Mouse (Mus musculus): Measurements from ENCODE around the gene Olfr126. TPM values are rescaled to one million over a fixed set of nuclear protein-coding genes. Genes with fewer than 3 reads are reported as not detected.

Olfr126 gene
- total RNA-seq (2021), result not detected

- DNase-seq (ENCODE audit: extremely low spot score in 1 of 2, low spot score in 1 of 2), result no peak
Observed at GRCm38 (mm10) chr17:37847183-37847582, at the start of gene Olfr126. TSS of gene Olfr126 (plus strand) at chr17:37847483.

DNA sequence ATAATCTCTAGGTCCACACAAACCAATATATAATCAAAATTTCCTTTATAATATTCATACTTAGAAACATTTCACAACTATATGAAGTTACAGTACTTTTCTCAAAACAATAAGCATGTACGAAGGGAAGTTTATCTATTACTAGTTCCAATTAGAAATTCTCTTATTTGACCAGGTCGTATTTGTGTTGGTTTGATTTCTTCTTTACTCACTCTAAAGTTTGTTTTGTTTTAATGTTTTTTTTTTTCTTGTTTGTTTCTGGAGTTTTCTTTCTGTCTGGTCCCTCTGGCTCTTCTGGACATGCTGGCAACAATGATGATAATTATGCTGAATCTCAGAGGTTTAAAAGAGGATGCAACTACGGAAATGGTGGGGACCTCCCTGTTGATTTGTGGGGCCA, 47.7 kb upstream of the Olfr126 start, which contains the start of gene Olfr124:
Gene Olfr124 (plus strand): TSS at position 301 of the 400 bp plus-strand sequence.
- DNase-seq (ENCODE audit: extremely low spot score in 1 of 2, low spot score in 1 of 2), result no peak

GRCm38 (mm10) chr17:37832649-37833048, 14.6 kb upstream of the Olfr126 start, which contains the start of gene Olfr125:
TSS of gene Olfr125 (plus strand) at chr17:37832949.
- DNase-seq (ENCODE audit: extremely low spot score in 1 of 2, low spot score in 1 of 2), result no peak

- DNase-seq (ENCODE audit: extremely low spot score in 1 of 2, low spot score in 1 of 2), result no peak
Observed at GRCm38 (mm10) chr17:37863901-37864300, 16.6 kb downstream of the Olfr126 start.

- no peak for DNase-seq (ENCODE audit: extremely low spot score in 1 of 2, low spot score in 1 of 2)
Observed at GRCm38 (mm10) chr17:37869676-37870205, 22.5 kb downstream of the Olfr126 start.

DNA sequence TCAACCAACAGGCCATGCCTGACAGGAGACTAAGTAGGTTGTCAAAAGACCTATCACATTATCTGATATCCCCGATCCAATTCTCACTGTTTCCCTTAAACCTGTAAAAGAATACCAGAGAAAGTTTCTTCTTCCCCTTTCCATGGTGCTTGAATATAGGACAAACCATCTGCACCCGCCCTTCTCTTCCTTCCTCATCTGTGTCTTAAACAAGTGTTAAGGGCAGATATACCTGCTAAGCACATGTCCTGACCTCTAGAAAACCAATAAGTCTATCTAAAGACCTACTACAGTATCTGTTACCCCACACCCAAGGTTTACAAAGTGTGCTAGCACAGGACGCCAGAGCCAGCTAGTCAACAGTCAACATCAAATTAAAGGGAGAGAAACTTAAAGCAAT, 26.5 kb downstream of the Olfr126 start:
- DNase-seq (ENCODE audit: extremely low spot score in 1 of 2, low spot score in 1 of 2), result no peak

DNA sequence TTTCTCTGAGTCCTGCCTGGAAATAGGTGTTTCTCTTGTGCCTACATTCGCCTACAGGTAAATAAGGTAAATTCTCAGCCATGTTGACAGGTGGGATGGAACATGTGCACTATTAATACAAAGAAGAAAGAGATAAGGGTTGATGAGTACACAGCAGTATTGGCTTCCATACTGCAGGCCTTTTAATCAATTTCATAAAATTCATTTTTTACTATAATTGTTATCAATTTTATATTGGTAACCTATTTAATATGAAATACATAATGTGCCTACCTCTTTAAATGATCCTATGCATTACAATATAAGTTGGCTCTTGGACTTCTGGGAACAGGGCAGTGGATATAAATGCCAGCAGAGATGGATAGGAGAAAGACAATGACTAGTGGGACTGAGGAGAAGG, 52.9 kb downstream of the Olfr126 start, which contains the start of gene Olfr127:
Gene Olfr127 (plus strand): TSS at position 301 of the 400 bp plus-strand sequence.
- no peak for DNase-seq (ENCODE audit: extremely low spot score in 1 of 2, low spot score in 1 of 2)

Other genes starting within 250 kb of the Olfr126 start
- not detected for gene Olfr115, start 220.4 kb upstream of the Olfr126 start, total RNA-seq (2021)
- gene Olfr116, start 220.3 kb upstream of the Olfr126 start, total RNA-seq (2021), result not detected
- not detected for gene Olfr117, start 183.7 kb upstream of the Olfr126 start, total RNA-seq (2021)
- gene Olfr118, start 180.5 kb upstream of the Olfr126 start, total RNA-seq (2021), result not detected
- gene Olfr119, start 150.9 kb upstream of the Olfr126 start, total RNA-seq (2021), result not detected
- not detected for gene Olfr120, start 125.7 kb upstream of the Olfr126 start, total RNA-seq (2021)
- not detected for gene Olfr121, start 98.6 kb upstream of the Olfr126 start, total RNA-seq (2021)
- not detected for gene Olfr122, start 78.9 kb upstream of the Olfr126 start, total RNA-seq (2021)
- gene Olfr123, start 54.0 kb upstream of the Olfr126 start, total RNA-seq (2021), result not detected
- not detected for gene Olfr124, start 47.6 kb upstream of the Olfr126 start, total RNA-seq (2021)
- not detected for gene Olfr125, start 14.5 kb upstream of the Olfr126 start, total RNA-seq (2021)
- gene Olfr127, start 53.0 kb downstream of the Olfr126 start, total RNA-seq (2021), result not detected
- not detected for gene Olfr128, start 73.1 kb downstream of the Olfr126 start, total RNA-seq (2021)
- not detected for gene Olfr761, start 105.6 kb downstream of the Olfr126 start, total RNA-seq (2021)
- gene Olfr129, start 212.6 kb downstream of the Olfr126 start, total RNA-seq (2021), result not detected
- gene Olfr130, start 216.4 kb downstream of the Olfr126 start, total RNA-seq (2021), result not detected
- not detected for gene Olfr131, start 241.2 kb downstream of the Olfr126 start, total RNA-seq (2021)

Measured in layer of hippocampus, postnatal 25 days (tissue).